Mouse (Mus musculus) adrenal gland, postnatal 4 days (tissue): ENCODE measurements around the gene Cyp2u1. TPM values are rescaled to one million over a fixed set of nuclear protein-coding genes. Genes with fewer than 3 reads are reported as not detected.

ENCODE experiments used
- DNase-seq, 2 experiments: peaks; one replicate each; pipeline ENCODE4 v3.0.0; 2021 to 2022; ENCODE audit warnings: low spot score in 2 of 2, mixed read lengths in 2 of 2
- total RNA-seq, 2 experiments: library from RNA; stranded (reverse); gene quantifications; 2 replicates each; pipeline ENCODE4 v1.2.3; 2021

Cyp2u1 gene
- total RNA-seq, 2 experiments from 2014 or later: 8.7 to 9.5 TPM

DNA sequence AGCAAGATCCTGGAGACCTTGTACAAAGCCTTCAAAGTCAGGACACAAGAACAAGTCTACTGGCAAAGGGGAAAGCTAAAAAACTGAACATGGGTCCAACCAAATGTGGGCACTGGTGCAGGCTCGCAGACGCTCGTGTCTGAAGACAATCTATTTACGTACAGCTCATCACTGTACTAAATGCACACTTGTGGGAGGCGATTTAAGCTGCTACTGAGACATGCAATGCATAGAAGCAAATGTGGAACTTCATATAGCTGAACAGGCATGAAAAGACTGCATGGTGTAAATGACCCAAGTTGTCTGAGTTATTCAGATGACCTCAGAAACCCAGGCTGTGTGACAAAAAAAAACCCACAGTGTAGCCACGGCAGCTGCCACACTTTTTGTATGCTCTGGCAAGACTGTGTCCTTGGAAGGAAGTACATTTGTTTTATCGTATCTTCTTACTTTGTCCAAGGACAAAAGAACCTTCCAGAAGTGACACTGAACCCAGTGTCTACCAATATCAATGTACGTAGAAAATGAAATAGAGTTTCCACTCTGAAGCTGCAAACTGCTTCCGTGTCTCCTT lies 43.5 kb downstream of the Cyp2u1 start:
- no peak for DNase-seq

DNA sequence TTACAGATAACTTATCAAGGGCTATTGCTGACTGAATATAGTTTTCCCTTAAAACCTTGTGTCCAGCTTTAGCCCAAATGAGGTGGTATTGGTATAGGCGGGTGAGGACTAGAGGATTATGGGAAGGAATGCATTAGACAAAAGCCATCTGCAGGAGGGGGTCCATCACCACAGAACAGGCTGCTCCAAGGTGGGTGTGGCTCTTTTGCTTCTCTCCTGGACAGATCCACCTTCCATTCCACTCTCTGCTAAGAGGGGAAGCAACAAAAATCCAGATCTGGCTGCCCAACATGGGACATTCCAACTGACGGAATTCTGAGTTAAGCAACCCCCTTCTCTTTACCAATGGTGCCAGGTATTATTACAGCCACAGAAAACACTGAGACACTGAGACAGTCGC lies 44.1 kb downstream of the Cyp2u1 start:
- DNase-seq: no peak

DNA sequence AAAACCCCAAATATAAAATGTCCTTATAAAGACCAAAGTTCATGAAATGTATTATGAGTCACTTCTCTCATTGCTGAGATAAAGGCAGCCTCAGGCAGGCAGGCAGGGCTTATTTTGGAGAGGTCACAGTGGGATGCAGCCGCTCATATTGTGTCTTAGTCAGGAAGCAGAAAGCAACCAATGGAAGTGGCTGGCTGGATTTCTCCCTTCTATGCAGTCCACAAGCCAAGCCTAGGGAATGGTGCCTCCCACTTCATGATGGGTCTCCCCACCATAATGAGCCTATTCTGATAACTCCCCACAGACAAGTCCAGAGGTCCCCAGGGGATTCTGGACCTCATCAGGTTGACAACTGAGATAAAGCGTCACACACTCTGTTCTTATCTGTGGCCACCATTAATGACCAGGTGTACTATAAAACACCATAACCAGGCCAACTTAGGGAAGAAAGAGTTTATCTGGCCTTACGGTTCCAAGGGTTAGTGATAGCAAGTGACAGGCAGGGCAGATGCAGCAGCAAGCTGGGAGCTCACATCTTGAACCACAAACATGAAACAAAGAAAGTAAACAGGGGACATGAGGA lies 47.5 kb downstream of the Cyp2u1 start:
- DNase-seq: no peak

DNA sequence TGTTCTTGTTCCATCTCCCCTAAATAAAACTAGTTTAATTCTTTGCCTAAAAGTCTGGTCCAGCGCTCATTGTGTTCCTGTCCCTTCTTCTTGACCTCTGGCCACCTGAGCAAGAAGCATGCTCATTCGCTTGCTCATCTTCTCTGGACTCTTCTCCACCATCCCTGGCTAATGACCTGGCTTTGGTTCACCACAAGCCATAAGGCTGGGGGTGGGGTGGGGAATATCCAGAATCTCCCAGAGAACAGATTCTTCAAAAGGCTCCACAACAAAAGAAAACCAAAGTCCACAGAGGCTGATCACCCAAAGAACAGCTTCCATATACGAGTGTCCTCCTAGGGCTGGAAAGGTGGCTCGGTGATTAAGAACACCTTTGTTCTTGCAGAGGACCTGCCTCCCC lies 48.0 kb downstream of the Cyp2u1 start:
- no peak for DNase-seq

DNA sequence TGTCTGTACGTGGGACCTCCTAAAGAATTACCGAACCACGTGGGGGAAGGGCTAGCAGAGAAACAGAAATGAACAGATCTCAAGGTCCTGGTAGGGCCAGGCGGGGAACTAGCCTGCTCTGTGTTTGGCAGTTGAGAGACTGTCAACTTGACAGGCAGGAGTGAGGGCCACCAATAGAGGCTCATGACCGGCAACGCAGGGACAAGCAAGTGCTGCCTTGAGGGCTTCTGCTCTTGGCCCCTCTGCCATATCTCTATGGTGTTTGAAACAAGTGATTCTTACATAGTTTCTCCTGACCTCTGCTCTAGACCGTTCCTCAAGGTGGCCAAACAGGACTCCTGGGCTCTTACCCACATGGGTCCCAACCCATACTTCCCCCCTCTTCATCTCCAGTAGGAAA lies 51.4 kb downstream of the Cyp2u1 start:
- no peak for DNase-seq

DNA sequence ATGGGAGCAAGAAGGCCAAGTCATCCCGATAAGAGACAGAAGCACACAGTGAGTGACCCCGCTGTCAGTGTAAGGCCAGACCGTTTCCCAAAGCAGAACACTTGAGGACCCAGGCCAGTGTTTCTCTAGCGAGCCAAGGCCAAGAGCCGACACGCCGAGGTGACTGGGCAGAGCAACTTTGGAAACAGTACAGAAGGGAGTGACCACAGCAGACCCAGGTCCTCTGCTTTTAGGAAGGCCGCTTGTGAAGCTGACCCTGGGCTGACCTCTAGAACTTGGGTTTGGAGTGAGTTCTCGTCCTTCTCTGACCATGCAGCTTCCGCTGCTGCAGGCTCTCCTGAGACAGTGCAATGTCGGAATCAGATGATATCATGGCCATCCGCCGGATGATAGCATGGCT lies 52.0 kb downstream of the Cyp2u1 start:
- no peak for DNase-seq

DNA sequence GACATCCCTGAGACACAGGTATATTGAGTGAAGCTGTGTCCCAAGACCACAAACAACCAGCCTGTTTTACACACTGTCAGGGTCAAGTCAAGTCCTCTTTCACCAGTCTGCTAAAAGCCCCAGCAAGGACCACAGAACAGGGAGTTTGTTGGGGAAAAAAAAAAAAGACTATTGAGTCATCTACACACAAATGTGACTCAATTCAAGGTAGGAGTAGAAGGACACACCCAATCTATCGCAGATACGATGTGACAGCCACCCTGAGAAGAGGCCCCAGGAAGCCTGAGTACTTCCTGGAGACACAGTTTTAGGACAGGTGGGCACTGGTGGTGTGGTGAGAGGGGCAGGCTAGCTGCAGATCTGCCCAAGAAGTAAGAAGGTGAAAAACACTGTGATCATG lies 52.7 kb downstream of the Cyp2u1 start:
- no peak for DNase-seq

DNA sequence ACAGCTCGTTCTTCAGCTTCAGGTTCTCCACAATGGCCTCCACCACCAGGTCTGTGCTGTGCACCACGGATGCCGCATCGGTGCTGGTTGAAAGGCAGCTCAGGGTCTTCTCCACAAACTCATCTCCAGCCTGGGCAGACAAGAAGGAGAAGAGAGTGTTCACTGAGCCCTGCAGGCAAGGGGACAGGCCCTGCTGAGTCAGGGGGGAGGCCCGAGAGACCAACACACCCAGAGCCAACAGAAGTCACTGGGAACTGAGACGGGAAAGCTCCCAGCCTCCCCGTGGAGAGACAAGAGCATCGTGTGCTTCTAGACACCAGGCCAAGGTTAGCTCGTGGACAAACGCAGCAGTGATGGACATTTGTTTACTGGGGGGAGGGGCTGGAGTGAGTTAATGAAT lies 54.6 kb downstream of the Cyp2u1 start:
- DNase-seq: no peak

DNA sequence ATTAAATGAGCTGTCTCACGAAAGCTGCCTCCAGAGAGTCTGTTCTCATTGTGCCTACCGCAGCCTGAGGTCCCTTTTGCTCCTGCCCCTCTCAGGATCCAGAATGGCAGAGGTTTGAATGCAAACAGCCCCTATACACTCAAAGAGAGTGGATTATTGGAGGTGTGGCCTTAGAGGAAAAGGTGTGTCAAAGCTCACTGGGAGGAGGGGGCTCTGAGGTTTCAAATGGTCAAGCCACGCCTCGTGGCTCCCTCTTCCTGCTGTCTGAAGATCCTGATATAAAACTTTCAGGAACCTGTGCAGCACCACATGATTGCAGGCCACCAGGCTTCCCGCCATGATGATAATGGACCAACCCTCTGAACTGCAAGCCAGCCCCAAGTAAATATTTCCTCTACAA lies 55.2 kb downstream of the Cyp2u1 start:
- DNase-seq: no peak

DNA sequence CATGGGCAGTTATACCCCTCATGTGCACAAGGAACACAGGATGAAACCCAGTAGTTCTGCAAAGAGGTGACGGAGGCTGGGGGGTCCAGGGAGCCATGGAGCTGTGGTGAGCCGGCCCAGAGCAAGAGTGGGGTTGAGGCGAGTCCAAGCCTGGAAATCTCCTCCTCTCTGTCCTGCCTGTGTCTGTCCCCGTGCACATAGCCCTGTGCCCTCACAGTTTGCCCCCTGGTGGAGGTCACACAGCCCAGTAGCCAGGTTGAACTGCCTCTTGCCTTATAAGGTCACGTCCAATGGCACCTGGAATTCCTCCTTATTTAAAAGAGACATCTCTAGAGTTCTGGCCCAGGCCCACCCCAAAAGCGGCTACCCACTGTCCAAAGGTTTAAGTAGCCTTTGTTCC lies 55.6 kb downstream of the Cyp2u1 start:
- DNase-seq: no peak

DNA sequence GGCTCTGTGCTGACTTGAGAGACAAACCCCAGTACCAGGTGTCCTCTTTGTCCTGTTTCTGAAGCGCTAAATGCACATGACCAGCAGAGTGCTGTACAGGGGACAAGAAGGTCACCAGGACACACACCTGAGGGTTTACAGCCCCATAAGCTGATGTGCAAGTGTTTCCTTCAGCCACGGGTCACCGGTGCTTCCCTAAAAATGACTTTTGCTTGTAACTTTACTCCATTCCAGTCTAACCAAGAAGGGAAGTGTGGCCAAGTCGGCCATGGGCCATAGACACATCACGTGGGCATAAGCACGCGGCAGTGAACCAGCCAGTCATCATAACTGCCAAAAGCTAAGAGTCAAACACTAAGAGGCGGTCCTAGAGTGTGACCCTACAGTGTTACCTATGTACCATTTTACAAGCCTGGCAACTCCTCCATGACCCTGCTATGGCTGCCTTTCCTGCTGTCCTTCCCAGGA lies 56.4 kb downstream of the Cyp2u1 start:
- no peak for DNase-seq

DNA sequence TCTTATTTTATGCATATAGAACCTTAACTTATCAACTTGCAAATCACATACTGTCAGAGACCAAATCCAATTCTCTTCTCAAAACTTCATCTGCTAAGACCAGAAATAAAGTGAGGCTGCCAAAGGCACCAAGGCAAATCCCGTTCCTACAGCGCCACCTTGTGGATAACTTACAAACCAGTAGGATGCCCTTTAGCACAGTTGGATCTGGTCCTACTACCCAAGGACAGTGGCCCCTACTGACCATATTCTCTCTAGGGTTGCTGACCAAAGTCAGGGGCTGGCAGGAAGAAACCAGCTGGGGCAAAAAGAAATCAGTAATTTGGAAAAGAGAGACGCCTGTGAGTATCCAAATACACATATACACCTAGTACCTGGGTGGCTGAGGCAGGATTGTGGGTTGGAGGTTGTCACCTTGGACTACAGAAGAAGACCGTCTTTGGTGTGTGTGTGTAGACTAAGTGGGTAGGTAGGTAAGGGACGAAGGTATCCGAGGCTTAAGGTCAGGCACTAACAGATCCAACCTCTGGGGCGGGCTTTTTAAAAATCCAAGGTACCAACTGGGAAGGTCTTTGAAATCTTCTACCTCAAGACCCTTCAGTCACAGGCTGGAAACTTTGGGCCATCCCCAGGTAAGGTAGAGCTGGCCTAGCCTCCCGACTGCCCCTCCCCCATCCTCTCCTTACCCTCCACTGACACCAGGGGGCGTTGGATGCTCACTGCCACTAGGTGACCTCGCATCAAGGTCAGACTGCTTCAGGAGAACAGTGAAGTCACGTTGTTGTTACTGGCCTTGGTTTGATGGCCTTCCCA lies 57.1 kb downstream of the Cyp2u1 start:
- peak in 1 of 2 experiments; percentile 56 for DNase-seq

Other genes starting within 250 kb of the Cyp2u1 start
- 10 to 100 TPM; 10.8 to 12.9 TPM for gene Lef1, start 192.8 kb downstream of the Cyp2u1 start, total RNA-seq
- gene Hadh, start 31.1 kb downstream of the Cyp2u1 start, total RNA-seq: 100 to 1,000 TPM; 379 to 452 TPM
- gene Sgms2, start 188.2 kb upstream of the Cyp2u1 start, total RNA-seq: 1 to 10 TPM; 8.9 to 9.8 TPM